Mouse (Mus musculus): ENCODE data around the gene Samd7.

Samd7 gene

GRCm38 (mm10) chr3:30765311-30766027, 19.4 kb downstream of the Samd7 start:
- DNase-seq, result peak; percentile 46

DNA sequence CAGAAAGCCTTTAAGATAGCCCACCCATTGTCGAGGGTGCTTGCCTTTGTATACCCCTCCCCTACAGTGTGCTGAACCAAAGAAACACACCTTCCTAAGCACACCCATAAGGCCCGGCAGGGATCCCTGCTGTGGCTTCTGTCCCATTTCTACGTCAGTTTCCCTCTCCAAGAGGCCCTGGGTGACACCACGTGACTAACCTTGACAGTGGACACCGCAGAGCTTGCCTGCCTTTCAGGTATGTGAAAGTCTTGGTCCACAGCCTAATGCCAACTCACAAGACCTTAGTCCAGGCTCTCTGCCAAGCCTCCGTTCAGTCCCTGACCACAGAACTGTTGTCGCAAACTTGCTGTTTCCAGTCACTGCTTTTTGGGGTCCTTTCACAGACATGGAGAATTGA, 20.1 kb downstream of the Samd7 start:
- DNase-seq, result no peak

DNA sequence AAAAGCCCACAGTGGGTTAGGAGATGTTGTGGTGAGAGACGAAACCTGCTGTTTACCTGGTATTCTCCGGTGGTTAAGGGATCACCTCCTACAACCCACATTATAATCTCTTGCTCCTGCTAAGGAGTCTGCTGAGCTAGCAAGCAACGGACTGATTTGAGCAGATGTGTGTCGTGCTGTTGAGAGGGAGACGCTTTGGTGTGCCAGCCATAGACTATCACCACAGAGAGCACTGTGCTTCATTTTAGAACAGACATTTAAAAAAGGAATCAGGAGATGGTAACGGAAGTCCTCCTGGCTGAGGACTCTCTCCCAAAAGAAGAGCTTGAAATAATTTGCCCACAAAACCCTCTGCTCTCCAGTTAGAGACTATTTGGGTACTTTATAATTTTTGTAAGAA, 21.2 kb downstream of the Samd7 start:
- DNase-seq, result no peak

DNA sequence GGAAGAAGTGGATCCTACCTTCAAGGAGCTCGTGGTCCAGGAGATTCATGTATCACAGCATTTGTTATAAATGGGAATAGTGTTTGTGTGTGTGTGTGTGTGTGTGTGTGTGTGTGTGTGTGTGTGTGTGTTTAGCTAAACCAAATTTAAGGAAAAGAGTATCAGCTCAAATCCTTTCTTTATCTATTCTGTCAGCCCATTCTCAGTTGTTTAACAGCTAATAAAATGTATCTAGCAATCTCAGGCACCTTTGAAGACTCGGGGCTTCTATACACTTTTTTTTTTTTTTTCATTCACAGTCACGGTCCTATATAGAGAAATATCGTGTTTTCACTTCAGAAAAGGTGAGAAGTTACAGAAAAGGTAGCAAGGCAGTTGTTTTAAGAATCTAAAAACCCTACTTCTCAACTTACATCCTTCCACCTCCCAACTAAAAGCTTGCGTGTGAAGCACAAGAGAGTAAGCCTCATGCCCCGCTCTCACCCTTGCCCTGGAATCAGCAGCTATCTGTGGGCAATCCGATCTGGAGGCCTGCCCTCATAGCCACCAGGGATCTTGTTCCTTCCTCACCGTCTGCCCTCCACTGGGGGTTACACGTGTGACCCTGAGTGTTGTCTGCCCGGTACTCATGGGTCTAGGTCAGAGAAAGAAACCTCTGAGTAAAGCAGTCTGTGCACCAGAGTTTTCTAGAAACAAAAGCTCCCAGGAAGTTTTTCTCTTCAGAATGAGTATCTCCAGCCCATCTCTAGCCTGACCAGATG, 23.8 kb downstream of the Samd7 start:
- no peak for DNase-seq

GRCm38 (mm10) chr3:30771560-30771959, 25.5 kb downstream of the Samd7 start:
- no peak for DNase-seq

- no peak for DNase-seq
Measured at GRCm38 (mm10) chr3:30772631-30773030, 26.5 kb downstream of the Samd7 start.

DNA sequence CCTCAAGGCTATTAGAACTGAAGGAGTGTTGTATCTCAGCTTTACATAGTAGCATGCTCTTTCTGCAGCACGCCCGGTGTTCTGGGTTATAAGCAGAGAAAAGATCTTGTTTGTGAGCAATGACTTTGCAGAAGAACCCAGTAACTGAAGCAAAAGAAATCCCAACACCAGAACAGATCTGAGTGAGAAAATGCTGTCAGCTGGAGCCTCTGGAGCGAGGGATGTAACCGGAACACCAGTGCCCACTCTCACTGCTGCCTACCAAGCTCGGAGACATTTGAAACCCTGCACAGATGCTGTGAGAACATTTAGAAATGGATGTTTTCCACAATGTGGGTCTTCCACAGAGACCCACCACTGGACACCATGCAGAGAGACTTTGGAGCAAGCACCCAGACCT, 28.6 kb downstream of the Samd7 start:
- no peak for DNase-seq

- no peak for DNase-seq
Measured at GRCm38 (mm10) chr3:30777984-30778383, 31.9 kb downstream of the Samd7 start.

- DNase-seq, result no peak
Measured at GRCm38 (mm10) chr3:30788531-30788930, 42.4 kb downstream of the Samd7 start.

DNA sequence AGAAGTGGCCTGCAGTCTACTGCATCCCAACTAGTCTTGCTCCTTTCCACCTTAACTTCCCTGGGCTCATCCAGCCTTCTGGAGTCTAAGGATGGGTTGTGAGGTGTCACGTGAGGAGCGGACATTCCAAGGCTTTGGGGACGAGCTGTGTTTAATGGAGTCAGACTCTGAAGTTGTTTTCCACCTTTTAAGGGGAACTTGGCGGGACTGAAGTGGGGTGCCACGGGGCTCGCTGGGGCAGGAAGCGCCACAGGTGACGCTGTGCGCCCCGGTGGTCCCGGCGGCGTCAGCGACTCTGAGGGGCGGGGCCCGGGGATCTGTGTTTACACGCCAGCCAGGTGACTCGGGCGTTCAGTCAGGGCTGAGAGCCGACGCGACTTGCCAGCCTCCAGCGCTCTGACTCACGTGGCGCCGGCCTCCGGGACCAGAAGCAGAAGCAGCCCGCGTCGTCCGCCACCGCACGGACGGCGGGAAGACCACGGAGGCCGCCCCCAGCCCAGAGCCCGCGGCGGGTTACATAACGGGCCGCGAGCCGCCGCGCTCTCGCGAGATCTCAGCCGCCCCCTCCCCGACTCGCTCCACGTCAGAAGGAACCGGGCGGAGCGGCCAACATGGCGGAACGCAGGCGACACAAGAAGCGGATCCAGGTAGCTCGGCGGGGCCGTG, 46.8 kb downstream of the Samd7 start, which contains the start of gene Sec62:
Gene Sec62 (plus strand): TSS at position 139 of the 666 bp plus-strand sequence.
- peak; percentile 96 for DNase-seq

- DNase-seq, result no peak
Measured at GRCm38 (mm10) chr3:30793403-30794221, 47.5 kb downstream of the Samd7 start.

DNA sequence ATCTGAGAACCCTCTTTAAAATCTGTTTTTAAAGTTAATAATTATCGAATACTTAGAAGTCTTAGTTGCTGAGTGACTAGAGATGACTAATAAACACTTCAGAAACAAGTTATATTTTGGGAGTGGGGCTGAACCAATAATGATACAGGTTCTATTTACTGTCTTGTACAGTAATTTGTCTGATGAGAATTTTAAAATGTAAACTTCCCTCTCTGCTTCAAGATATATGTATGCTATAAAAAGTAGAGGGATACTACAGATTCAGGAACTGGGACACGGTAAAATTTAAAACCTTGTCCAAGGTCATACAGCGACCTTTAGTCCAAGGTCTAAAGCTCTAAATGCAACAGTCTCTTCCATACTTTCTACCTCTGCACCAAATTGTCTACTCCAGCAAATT, 56.1 kb downstream of the Samd7 start:
- DNase-seq, result no peak

- no peak for DNase-seq
Measured at GRCm38 (mm10) chr3:30812881-30813280, 66.8 kb downstream of the Samd7 start.

All from thymus, postnatal 4 days (tissue).